Mouse (Mus musculus): ENCODE measurements around the gene Ddx6. TPM values are rescaled to one million over a fixed set of nuclear protein-coding genes. Genes with fewer than 3 reads are reported as not detected.
"Not testable (repeated sequence)": the region's sequence is repeated elsewhere in the genome, so short reads cannot be mapped to it uniquely, and the experiment has no call there.

The Ddx6 gene
- total RNA-seq, 2 experiments from 2014 or later: 110 to 112 TPM

DNA sequence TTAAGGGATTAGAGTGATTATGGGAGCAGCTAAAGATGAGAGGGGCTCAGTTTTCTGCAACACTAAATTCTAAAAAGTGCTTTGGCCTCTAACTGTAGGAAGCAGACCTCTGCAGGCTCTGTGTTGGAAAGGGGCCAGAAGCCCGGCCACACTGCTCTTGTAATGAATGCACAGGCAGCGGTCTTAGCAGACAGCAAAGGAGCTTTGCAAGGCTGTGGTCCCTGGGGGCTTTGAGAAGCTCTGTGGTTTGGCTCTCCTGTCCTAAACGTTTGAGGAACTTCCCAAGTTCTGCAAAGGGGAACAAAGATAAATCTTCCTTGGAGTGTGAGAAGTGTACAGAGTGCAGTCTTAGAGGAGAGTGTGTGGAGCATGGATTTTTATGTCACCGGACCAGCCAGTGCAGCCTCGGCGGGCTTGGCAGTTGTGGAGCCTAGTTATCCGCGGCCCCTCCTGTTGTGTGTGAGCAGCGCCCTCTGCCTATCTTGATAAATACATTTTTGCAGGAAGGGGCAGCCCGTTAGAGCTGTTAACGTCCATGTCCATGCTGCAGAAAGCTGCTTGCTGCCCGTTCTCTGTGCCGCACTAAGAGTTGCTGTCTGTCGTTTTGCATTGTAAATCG lies 33.0 kb downstream of the Ddx6 start:
- intact Hi-C loops (cut with DNase I): loop anchor here (10.0 kb wide), 1 partner anchor 297 kb away; no protein-coding TSS in a partner anchor
- DNase-seq (ENCODE audit: low spot score in 2 of 2): peak in 1 of 2 experiments; percentile 40

GRCm38 (mm10) chr9:44638726-44639125 lies 34.0 kb downstream of the Ddx6 start:
- intact Hi-C loops (cut with DNase I): loop anchor here (10.0 kb wide), 1 partner anchor 296 kb away; no protein-coding TSS in a partner anchor
- not testable (repeated sequence) for DNase-seq (ENCODE audit: low spot score in 2 of 2)

- DNase-seq (ENCODE audit: low spot score in 2 of 2); intact Hi-C loops (cut with DNase I): not testable (repeated sequence)
Observed at GRCm38 (mm10) chr9:44640028-44640427, 35.3 kb downstream of the Ddx6 start.

DNA sequence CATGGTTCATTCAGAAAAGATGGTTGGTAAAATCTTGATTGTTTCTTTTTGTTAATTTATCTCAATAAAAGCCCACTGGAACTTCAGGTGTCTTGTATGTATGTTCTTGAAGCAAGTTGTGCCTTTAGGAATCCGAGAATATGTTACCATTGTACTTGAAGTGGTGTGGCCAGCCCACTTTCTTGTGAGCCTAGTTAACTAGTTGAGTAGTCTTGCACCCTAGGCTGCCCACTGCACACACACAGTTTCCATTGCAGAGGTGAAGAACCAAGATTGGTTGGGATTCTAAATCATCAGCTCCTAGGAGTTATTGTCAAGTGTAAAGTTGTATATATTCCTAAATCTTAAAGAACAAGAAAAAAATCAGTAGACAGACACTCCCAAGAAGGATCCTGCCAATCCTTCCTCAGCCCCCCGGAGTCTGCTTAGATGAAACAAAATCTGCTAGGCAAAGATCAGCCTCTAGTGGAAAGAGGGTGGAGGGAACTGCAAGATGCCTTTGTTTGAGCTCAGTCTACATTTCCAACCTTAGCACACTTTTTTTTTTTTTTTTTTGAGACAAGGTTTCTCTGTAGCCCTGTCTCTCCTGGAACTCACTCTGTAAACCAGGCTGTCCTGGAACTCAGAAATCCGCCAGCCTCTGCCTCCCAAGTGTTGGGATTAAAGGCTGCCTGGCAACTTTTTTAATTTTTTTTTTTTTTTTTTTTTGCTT lies 36.1 kb downstream of the Ddx6 start:
- intact Hi-C loops (cut with DNase I): no loop called here
- no peak for DNase-seq (ENCODE audit: low spot score in 2 of 2)

DNA sequence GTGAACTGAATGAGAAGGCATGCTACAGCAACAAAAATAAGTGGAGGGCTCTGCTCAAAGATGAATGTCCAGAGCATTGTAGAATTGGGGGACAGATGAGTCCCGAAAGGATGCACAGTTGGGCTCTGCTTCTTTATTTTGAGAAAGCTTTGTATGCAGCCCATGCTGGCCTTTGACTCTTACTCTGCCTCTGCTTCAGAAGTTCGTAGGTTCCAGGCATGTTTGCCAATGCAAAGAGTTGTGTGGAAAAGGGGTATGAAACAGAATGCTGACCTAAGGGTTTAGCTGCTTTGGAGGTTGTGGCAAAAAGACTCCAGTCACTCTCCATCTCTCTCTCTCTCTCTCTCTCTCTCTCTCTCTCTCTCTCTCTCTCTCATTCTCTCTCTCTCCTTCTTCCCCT lies 36.9 kb downstream of the Ddx6 start:
- no peak for DNase-seq (ENCODE audit: low spot score in 2 of 2)
- intact Hi-C loops (cut with DNase I): no loop called here

DNA sequence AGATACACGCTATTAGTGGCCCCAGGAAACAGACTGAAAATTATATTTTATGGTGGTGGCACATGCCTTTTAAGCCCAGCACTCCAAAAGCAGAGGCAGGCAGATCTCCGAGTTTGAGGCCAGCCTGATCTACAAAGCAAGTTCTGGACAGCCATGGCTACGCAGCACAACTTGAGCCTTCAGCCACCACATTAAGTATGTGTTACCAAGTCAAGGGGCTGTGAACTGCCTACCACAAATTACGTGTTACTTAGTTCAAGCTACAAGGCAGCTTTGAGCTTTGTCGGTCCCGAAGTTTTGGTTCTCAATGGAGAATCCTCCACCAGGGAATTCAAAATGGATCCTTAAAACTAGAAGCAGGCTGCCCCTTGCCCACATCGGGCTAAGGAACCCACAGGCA lies 38.4 kb downstream of the Ddx6 start:
- intact Hi-C loops (cut with DNase I): no loop called here
- DNase-seq (ENCODE audit: low spot score in 2 of 2): no peak

DNA sequence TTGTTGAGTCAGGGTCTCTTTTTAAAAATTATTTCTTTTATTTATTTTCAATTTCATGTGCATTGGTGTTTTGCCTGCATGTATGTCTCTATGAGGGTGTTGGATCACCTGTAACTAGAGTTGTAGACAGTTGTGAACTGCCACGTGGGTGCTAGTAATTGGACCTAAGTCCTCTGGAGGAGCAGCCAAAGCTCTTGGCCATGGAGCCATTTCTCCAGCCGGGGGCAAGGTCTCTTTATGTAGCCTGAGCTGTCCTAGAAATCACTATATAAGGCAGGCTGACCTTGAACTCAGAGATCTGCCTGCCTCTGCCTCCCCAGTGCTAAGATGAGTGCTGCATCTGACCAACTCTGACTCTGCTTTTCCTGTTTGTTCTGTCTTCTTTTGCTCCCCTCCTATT lies 39.5 kb downstream of the Ddx6 start:
- intact Hi-C loops (cut with DNase I): no loop called here
- DNase-seq (ENCODE audit: low spot score in 2 of 2): no peak

GRCm38 (mm10) chr9:44645481-44645880 lies 40.8 kb downstream of the Ddx6 start:
- no peak for DNase-seq (ENCODE audit: low spot score in 2 of 2)
- intact Hi-C loops (cut with DNase I): no loop called here

- no peak for DNase-seq (ENCODE audit: low spot score in 2 of 2)
Observed at GRCm38 (mm10) chr9:44645924-44646323, 41.2 kb downstream of the Ddx6 start.

GRCm38 (mm10) chr9:44646366-44646765 lies 41.7 kb downstream of the Ddx6 start:
- DNase-seq (ENCODE audit: low spot score in 2 of 2): no peak
- intact Hi-C loops (cut with DNase I): no loop called here

More at GRCm38 (mm10) chr9:44645924-44646323, 41.2 kb downstream of the Ddx6 start:
- intact Hi-C loops (cut with DNase I): no loop called here

DNA sequence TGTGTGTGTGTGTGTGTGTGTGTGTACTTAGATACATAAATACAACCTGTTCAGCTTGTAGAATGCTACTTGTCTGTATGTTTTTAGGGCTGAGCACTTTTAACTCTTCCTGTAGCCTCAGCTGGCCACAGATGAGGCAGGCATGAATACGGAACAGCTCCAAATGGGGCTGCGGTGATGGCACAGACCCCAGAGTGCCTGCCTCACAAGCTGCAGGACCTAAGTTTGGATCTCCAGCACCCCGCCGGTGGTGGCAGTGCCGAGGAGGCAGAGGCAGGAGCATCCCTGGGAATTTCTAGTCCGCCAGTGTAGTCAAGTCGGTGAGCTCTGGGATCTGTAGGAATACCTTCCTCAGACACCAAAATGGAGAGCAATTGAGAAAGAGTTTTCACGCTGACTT lies 42.3 kb downstream of the Ddx6 start:
- intact Hi-C loops (cut with DNase I): no loop called here
- DNase-seq (ENCODE audit: low spot score in 2 of 2): no peak

- DNase-seq (ENCODE audit: low spot score in 2 of 2): no peak
- intact Hi-C loops (cut with DNase I): no loop called here
Observed at GRCm38 (mm10) chr9:44647656-44648055, 43.0 kb downstream of the Ddx6 start.

DNA sequence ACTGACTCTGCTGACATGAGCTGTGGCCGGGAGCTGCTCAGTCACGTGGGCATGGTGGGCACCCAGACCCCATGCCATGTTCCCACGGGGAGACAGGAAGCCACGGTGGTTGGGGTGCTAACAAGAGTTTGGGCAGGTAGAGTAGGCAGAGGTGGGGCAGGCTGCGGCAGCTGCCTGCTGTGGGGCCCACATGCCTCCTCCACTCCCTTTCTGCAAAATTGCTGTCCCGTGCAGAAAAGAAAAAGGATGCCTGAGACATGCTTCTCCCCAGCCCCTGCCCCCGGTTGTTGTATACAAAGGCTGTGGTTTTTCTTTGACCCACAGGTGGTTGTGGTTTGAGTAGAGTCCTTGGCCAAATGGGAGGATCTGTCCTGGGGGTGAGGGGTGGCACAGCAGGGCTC lies 44.2 kb downstream of the Ddx6 start:
- DNase-seq (ENCODE audit: low spot score in 2 of 2): no peak

GRCm38 (mm10) chr9:44652027-44652426 lies 47.3 kb downstream of the Ddx6 start:
- intact Hi-C loops (cut with DNase I): loop anchor here (2.0 to 10.0 kb wide), 2 partner anchors 199 to 493 kb away; no protein-coding TSS in a partner anchor
- peak; percentile 67 for DNase-seq (ENCODE audit: low spot score in 2 of 2)

More for the DNA sequence above, 44.2 kb downstream of the Ddx6 start:
- intact Hi-C loops (cut with DNase I): no loop called here

DNA sequence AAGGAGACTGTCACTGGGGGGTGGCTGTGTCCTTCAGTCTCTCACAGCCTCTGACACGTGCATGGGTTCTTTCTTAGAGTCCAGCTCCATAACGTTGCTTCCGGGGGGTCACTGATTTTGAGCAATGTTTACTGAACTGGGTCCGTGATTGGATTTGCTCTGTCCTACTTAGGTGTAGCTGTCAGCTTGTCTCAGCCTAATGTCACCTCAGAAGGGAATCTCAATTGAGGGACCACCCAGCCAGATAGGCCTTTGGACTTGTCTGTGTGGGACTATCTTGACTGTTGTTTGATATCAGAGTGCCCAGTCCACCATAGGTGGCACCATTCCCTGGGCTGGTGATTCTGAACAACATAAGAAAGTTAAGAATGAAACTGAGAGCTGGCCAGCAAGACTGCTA lies 49.2 kb downstream of the Ddx6 start:
- no peak for DNase-seq (ENCODE audit: low spot score in 2 of 2)
- intact Hi-C loops (cut with DNase I): loop anchor here (2.0 to 10.0 kb wide), 3 partner anchors 31 to 491 kb away; no protein-coding TSS in a partner anchor

DNA sequence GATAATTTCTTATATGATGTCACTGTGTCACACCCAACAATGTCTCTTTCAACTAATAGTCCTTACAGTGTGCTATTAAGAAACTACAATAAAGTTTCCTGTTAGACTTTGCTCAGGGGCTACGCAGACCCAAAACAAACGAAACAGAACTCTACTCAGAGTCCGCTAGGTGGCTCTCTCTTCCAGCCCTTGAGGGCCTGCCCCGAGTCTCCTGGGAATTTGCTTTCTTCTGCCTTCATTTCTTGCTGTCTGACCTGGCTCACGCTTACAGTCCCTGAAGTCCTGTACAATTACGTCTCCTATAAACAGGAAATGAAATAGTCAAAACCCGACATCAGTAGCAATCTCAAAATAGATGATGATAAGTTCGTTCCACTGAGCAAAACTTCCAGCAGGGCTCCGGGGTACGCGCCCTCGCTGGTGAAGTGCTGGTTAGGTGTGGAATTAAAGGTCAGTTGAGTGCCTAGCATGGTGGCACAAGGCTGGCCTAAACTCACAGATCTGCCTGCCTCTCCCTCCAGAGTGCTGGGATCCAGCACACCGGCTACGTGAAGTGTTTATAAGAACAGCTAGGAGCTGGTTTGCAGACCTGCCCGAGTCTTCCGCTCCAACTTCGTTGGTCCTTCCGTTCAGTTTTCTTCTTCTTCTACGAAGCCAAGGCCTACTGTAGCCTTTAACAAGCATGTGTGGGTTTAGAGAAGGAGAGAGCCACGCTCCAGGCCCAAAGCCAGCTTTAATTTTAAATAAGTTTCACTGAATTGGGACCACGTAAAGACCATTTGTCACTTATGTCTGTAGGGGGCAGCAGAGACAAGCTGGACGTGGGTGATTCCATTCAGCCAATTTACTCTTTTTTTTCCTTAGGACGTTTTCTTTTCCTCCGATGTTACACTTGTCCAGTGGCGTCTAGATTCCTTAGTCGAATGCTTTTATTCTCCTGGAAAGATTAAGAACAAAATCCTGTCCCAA lies 50.7 kb downstream of the Ddx6 start:
- intact Hi-C loops (cut with DNase I): loop anchor here (1.0 to 10.0 kb wide), 3 partner anchors 29 to 489 kb away; no protein-coding TSS in a partner anchor
- peak; percentile 73 to 81 for DNase-seq (ENCODE audit: low spot score in 2 of 2)

DNA sequence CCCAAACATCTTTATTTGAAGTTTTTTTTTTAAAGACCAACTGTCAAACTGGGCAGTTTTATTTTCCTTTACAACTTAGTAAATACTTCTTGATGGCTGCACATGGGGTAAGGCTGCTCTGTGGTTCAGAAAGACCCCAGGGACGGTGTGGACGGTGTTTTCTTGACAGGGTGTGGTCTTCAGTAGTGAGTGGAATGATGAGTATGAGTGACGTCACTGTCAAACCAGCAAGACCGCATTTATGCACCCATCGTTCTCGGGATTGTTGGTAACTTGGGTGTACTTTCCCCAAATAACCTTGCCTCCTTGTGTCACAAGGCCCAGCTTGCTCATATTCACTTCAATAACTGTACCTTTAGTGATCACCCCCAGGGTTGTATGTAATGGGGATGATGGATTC lies 59.0 kb downstream of the Ddx6 start:
- intact Hi-C loops (cut with DNase I): no loop called here
- DNase-seq (ENCODE audit: low spot score in 2 of 2): no peak

DNA sequence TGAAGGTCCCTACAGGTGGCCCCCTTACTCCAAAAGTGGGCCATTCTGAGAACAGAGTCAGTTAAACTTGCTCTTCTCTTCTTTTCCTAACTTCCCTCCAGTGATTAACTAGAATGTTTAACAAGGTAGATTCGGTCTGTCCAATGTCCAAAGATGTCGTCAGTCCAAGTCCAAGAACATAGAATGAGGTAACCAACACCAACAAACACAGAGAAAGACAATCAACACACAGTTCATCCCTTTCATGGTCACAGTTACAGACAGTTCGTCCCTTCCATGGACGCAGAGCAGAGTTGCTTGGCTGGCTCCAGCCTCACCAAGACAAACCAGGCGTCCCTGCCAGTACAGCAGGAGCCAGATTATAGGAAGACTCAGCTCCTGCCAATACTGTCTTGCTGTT lies 66.7 kb downstream of the Ddx6 start:
- intact Hi-C loops (cut with DNase I): no loop called here
- no peak for DNase-seq (ENCODE audit: low spot score in 2 of 2)

DNA sequence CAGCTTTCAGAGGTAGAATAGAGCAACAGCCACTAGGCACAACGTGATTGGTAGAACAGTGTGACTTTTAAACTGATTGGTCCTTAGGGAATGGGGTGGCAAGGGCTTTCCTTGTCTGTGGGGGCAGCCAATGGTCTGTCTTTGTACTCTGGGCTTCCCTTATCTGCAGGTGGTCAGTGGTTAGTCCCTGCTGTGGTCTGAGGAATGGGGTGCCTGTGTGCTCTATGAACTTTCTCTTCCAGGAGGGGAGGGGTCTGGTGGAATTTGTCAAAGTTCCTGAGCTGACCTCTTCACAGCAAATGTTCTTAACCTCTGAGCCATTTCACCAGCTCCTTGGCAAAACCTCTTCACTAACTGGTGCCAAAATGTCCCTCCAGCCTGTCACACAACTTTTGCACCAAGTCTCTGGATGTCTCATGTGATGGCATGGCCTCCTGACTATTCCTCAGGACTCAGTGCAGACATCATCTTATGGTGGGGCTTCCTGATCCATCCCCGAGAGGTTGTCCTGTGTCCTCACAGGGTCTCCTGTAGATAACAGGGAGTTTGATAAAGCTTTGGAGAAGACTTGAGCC lies 67.7 kb downstream of the Ddx6 start:
- no peak for DNase-seq (ENCODE audit: low spot score in 2 of 2)
- intact Hi-C loops (cut with DNase I): loop anchor here (1.0 kb wide), 1 partner anchor 14 kb away; no protein-coding TSS in a partner anchor
